Mouse (Mus musculus): ENCODE measurements around the gene Tgfa. TPM values are rescaled to one million over a fixed set of nuclear protein-coding genes. Genes with fewer than 3 reads are reported as not detected.

Tgfa gene
- polyA plus RNA-seq, 1 experiment from 2014 or later: 4.3 TPM

GRCm38 (mm10) chr6:86322991-86323390 lies 128.0 kb downstream of the Tgfa start:
- no peak overlapping the region for H3K4me3 ChIP-seq (ENCODE audit: low read length)
- H3K4me2 ChIP-seq (ENCODE audit: low read depth, low read length): no peak overlapping the region
- H3K9ac ChIP-seq (ENCODE audit: low read length): no peak overlapping the region
- H3K9me3 ChIP-seq (ENCODE audit: control insufficient read depth, low read length): no peaks in the 10 kb centered on the region
- no peak overlapping the region for H3K27ac ChIP-seq (ENCODE audit: low read length)
- no peak for ATAC-seq (ENCODE audit: low read depth)
- 94% methylated on average over 9 of the region's 9 CpGs for WGBS
- H3K36me3 ChIP-seq (ENCODE audit: control insufficient read depth, insufficient read depth, low read length): no peaks in the 10 kb centered on the region
- H3K4me1 ChIP-seq (replicated peaks; ENCODE audit: control insufficient read depth, insufficient read depth, low read length): no peaks in the 10 kb centered on the region
- H3K27me3 ChIP-seq (ENCODE audit: control insufficient read depth, insufficient read depth, low read depth, low read length): no peaks in the 10 kb centered on the region

DNA sequence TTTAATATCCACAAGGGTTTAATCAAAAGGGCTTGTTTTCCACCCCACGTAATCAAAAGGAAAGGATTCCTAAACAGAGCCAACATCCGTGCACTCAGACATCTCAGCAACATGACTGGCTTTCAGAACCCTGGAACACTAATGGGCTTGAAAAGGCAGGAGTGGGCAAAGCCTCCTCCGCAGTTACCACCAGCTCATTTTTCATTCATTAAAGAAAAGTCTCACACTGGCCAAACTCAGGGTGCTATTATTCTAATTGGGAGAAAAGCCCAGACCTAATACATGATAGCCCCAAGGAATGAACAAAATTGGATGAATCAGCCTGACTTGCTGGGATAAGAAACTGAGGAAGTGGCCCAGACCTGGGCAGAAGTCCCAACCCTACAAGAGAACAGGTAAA lies 129.4 kb downstream of the Tgfa start:
- Histone ChIP-seq H3K36me3 (ENCODE audit: control insufficient read depth, insufficient read depth, low read length) (no peaks in the 10 kb centered on the region), H3K9me3 (ENCODE audit: control insufficient read depth, low read length) (no peaks in the 10 kb centered on the region), H3K27ac (ENCODE audit: low read length) (no peak overlapping the region), H3K4me2 (ENCODE audit: low read depth, low read length) (no peak overlapping the region), H3K27me3 (ENCODE audit: control insufficient read depth, insufficient read depth, low read depth, low read length) (no peaks in the 10 kb centered on the region), H3K9ac (ENCODE audit: low read length) (no peak overlapping the region), H3K4me1 (replicated peaks; ENCODE audit: control insufficient read depth, insufficient read depth, low read length) (no peaks in the 10 kb centered on the region), H3K4me3 (ENCODE audit: low read length) (no peak overlapping the region)
- no peak for ATAC-seq (ENCODE audit: low read depth)
- WGBS: 80% methylated on average over 3 of the region's 3 CpGs

Other genes starting within 250 kb of the Tgfa start
- gene Dusp11, start 233.6 kb upstream of the Tgfa start, polyA plus RNA-seq (2015; fragmentation: Nextera tagmentation; extraction: Ambion mirVana): 45.1 and 48.7 TPM in 2 replicates
- gene Figla, start 179.1 kb upstream of the Tgfa start, polyA plus RNA-seq (2015; fragmentation: Nextera tagmentation; extraction: Ambion mirVana): not detected in 2 replicates
- gene Add2, start 166.5 kb upstream of the Tgfa start, polyA plus RNA-seq (2015; fragmentation: Nextera tagmentation; extraction: Ambion mirVana): 3.3 and 3.4 TPM in 2 replicates
- gene Fam136a, start 170.4 kb downstream of the Tgfa start, polyA plus RNA-seq (2015; fragmentation: Nextera tagmentation; extraction: Ambion mirVana): 91.8 and 98.7 TPM in 2 replicates
- 522 and 523 TPM in 2 replicates for gene Snrpg, start 176.1 kb downstream of the Tgfa start, polyA plus RNA-seq (2015; fragmentation: Nextera tagmentation; extraction: Ambion mirVana)
- 85.4 and 88.9 TPM in 2 replicates for gene Pcyox1, start 201.9 kb downstream of the Tgfa start, polyA plus RNA-seq (2015; fragmentation: Nextera tagmentation; extraction: Ambion mirVana)
- gene Tia1, start 209.0 kb downstream of the Tgfa start, polyA plus RNA-seq (2015; fragmentation: Nextera tagmentation; extraction: Ambion mirVana): 176 and 177 TPM in 2 replicates
- gene Gm44790, start 231.4 kb downstream of the Tgfa start, polyA plus RNA-seq (2015; fragmentation: Nextera tagmentation; extraction: Ambion mirVana): not detected in 2 replicates
- 23.8 and 26.7 TPM in 2 replicates for gene C87436, start 243.2 kb downstream of the Tgfa start, polyA plus RNA-seq (2015; fragmentation: Nextera tagmentation; extraction: Ambion mirVana)